Mouse (Mus musculus) hindbrain, embryonic 12.5 days (tissue): Measurements from ENCODE around the gene Tomm20. TPM values are rescaled to one million over a fixed set of nuclear protein-coding genes. Genes with fewer than 3 reads are reported as not detected.

Experiments
- ATAC-seq: fragments of 200-750 bp; cut with Nextera tagmentation; 2 replicates; pipeline ENCODE4 v1.8.0; 2017; ENCODE audit warnings: moderate TSS enrichment; ENCODE audit not compliant: low FRiP score
- H3K27ac ChIP-seq: fragments of 300-500 bp; sonication (generic); 2 replicates; pipeline ENCODE4 v1.5.1; 2016; ENCODE audit warnings: mild to moderate bottlenecking
- H3K27me3 ChIP-seq: fragments of 300-500 bp; sonication (generic); 2 replicates; pipeline ENCODE4 v1.6.1; 2016; ENCODE audit warnings: mild to moderate bottlenecking
- H3K36me3 ChIP-seq: fragments of 300-500 bp; sonication (generic); 2 replicates; pipeline ENCODE4 v1.6.1; 2016; ENCODE audit warnings: mild to moderate bottlenecking
- H3K4me1 ChIP-seq: fragments of 300-500 bp; sonication (generic); 2 replicates; pipeline ENCODE4 v1.6.1; 2016
- H3K4me2 ChIP-seq: fragments of 300-500 bp; sonication (generic); replicated peaks from 2 replicates; pipeline ENCODE4 v1.6.1; 2016; ENCODE audit warnings: mild to moderate bottlenecking
- H3K4me3 ChIP-seq: fragments of 300-500 bp; sonication (generic); 2 replicates; pipeline ENCODE4 v1.5.1; 2016; ENCODE audit warnings: mild to moderate bottlenecking
- H3K9ac ChIP-seq: fragments of 300-500 bp; sonication (generic); 2 replicates; pipeline ENCODE4 v1.6.1; 2016; ENCODE audit warnings: mild to moderate bottlenecking, moderate library complexity
- H3K9me3 ChIP-seq: fragments of 300-500 bp; sonication (generic); replicated peaks from 2 replicates; pipeline ENCODE4 v1.6.1; 2016; ENCODE audit warnings: mild to moderate bottlenecking
- WGBS: fragments of 180-500 bp; shearing (Covaris S2); methylation state at CpG from one replicate; pipeline ENCODE4 v1.1.7; 2016; 5-methylcytosine and 5-hydroxymethylcytosine counted together
- polyA plus RNA-seq: library from polyadenylated mRNA; unstranded; fragments of >200 nt; fragmentation: Nextera tagmentation; extraction: Ambion mirVana; gene quantifications from 2 replicates; pipeline ENCODE4 v1.2.1, GENCODE M21; 2016

Gene Tomm20
- polyA plus RNA-seq, 1 experiment from 2014 or later = 181 TPM

DNA sequence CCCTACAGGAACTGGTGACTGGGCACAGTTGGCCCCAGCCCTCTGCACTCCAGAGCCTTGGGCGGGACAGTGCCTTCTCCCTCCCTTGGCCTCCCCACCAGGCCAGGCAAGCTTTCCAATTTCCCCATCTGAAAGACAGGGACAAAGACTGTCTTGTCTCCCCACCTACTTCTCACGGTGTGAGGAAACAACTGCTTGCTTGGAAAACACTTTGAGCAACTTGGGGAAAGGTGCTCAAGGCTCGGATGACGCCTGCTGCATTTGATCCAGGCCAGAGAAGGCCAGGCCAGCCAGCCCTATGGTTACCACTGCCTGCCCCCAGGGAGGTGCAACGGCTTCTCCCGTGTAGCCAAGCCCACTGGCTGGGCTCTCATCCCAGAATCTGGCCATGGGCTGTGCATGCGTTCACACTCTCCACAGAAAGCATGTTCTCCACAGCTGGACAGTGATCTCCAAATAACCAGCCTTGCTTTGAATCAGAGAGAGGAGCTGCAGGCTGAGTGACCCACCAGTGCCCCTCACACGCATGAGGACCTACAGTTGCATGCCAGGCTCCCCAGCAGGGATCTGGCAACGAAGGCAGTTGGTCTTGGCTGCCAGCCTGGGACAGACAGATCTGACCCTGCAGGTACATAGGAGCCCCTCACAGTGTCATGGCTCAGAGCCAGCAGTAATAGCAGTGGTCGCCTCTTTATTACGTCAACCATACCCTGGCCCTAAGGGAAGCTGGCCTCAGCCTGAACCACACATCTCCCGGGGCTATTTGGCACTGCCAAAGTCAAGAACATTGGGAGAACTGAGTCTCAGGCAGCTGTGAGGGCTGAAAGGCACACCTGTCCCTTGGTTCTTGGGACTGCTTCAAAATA is 32.2 kb downstream of the Tomm20 start:
- ATAC-seq = no peak
- H3K9ac ChIP-seq = peak overlapping the region; percentile 13; the same call in 1 of the 2 replicates
- H3K36me3 ChIP-seq = no peaks in the 10 kb centered on the region
- peaks cover 21% of the 10 kb centered on the region for H3K4me1 ChIP-seq
- no peak overlapping the region for H3K4me2 ChIP-seq
- H3K4me3 ChIP-seq = no peak overlapping the region
- 58% methylated on average over 12 of the region's 12 CpGs for WGBS
- no peaks in the 10 kb centered on the region for H3K9me3 ChIP-seq
- peak overlapping the region; percentile 35; the same call in 1 of the 2 replicates for H3K27ac ChIP-seq
- no peaks in the 10 kb centered on the region for H3K27me3 ChIP-seq

DNA sequence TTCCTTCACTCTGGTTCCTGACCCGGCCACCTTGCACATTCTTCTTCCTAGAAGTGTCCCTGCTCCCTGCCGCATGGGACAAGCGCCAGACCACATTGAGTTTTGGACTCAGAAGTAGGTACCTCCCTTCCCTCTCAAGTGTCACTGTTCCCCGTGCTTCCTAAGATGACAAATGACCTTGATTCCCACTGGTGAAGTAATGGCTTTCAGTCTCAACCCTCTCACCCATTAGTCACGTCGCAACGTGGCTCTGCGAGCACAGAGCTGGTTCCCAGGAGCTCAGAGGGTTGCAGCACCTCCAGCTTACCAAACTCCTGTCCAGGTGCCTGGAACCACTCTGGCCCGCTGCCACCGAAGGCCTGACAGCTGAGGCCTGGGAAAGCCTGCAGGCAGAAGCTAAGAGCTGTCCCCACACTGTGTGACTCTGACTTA is 36.3 kb downstream of the Tomm20 start:
- Histone ChIP-seq H3K36me3 (no peaks in the 10 kb centered on the region), H3K9me3 (no peaks in the 10 kb centered on the region), H3K4me1 (peaks cover 12% of the 10 kb centered on the region), H3K4me2 (no peak overlapping the region), H3K27me3 (no peaks in the 10 kb centered on the region), H3K4me3 (no peak overlapping the region), H3K9ac (no peak overlapping the region), H3K27ac (no peak overlapping the region)
- WGBS = 74% methylated on average over 10 of the region's 10 CpGs
- no peak for ATAC-seq

- H3K4me3 ChIP-seq = no peak overlapping the region
- WGBS = 76% methylated on average over 6 of the region's 6 CpGs
Measured at GRCm38 (mm10) chr8:126908805-126909204, 36.8 kb downstream of the Tomm20 start.

DNA sequence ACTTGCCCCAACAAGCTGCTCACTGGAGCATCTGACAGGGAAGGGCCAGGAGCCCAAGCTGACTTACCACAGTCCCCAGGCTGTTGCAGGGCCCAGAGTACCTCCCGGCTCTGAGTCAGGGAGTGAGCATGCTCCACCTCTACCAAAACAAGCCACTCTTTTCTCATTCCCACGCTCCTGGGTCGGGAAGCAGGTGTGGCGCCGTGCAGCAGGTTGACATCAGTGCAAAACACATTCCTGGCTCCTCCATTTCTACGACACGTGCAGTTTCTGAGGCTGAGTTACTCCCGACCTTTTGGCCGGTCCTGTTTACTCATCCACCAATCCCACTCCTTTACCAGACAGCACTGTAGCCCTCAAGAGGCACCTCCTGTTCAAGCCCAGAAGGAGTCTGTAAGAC is 37.7 kb downstream of the Tomm20 start:
- 80% methylated on average over 9 of the region's 9 CpGs for WGBS
- no peak overlapping the region for H3K4me2 ChIP-seq
- H3K27ac ChIP-seq = no peak overlapping the region
- peaks cover under 1% of the 10 kb centered on the region; the same call in 1 of the 2 replicates for H3K4me1 ChIP-seq
- ATAC-seq = no peak
- H3K4me3 ChIP-seq = no peak overlapping the region
- H3K27me3 ChIP-seq = no peaks in the 10 kb centered on the region
- no peaks in the 10 kb centered on the region for H3K9me3 ChIP-seq
- no peaks in the 10 kb centered on the region for H3K36me3 ChIP-seq
- H3K9ac ChIP-seq = no peak overlapping the region

More at GRCm38 (mm10) chr8:126908805-126909204, 36.8 kb downstream of the Tomm20 start:
- ATAC-seq = no peak
- H3K9ac ChIP-seq = no peak overlapping the region
- H3K4me2 ChIP-seq = no peak overlapping the region
- H3K27ac ChIP-seq = no peak overlapping the region
- H3K9me3 ChIP-seq = no peaks in the 10 kb centered on the region
- H3K36me3 ChIP-seq = no peaks in the 10 kb centered on the region
- peaks cover 9% of the 10 kb centered on the region for H3K4me1 ChIP-seq
- H3K27me3 ChIP-seq = no peaks in the 10 kb centered on the region

DNA sequence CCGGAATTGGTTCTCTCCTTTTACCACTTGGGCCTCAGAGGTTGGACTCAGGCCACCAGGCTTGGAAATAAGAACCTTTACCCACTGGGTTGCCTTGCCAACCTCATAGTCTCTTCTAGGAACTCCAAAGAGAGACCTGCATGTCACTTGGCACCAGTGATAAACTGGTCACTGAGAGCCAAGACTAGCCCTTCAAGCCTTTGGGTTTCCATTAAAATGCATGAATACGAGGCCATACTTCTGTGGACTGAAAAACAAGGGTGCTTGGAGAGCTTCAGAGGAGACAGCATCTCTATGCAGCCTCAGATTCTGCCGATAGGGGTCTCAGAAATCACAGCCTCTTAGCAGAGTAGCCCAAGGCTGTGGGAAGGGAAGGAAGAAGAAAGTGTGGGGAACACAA is 38.3 kb downstream of the Tomm20 start:
- Histone ChIP-seq H3K36me3 (no peaks in the 10 kb centered on the region), H3K9ac (no peak overlapping the region), H3K4me2 (no peak overlapping the region), H3K4me1 (no peaks in the 10 kb centered on the region), H3K27me3 (no peaks in the 10 kb centered on the region), H3K9me3 (no peaks in the 10 kb centered on the region), H3K27ac (no peak overlapping the region), H3K4me3 (no peak overlapping the region)
- ATAC-seq = no peak
- 81% methylated on average over 3 of the region's 3 CpGs for WGBS

DNA sequence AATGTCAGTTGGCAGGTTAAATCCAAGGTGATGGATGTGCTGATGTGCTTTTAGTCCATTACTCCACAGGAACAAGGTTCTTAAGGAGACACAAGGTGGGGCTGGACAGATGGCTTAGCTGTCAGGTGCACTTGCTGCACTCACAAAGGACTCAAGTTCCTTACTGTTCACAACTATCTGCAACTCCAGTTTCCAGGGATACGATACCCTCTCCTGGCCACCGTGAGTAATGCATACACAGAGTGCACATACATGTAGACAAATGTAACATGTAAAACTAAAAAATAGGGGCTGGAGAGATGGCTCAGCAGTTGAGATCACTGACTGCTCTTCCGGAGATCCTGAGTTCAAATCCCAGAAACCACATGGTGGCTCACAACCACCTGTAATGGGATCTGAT is 40.3 kb downstream of the Tomm20 start:
- H3K36me3 ChIP-seq = no peaks in the 10 kb centered on the region
- WGBS = 87% methylated on average over 3 of the region's 3 CpGs
- H3K4me2 ChIP-seq = no peak overlapping the region

GRCm38 (mm10) chr8:126903927-126904326 is 41.7 kb downstream of the Tomm20 start:
- Histone ChIP-seq H3K27me3 (no peaks in the 10 kb centered on the region), H3K9ac (no peak overlapping the region), H3K27ac (no peak overlapping the region), H3K36me3 (no peaks in the 10 kb centered on the region), H3K4me1 (no peaks in the 10 kb centered on the region), H3K9me3 (no peaks in the 10 kb centered on the region), H3K4me3 (no peak overlapping the region), H3K4me2 (no peak overlapping the region)
- no peak for ATAC-seq
- 90% methylated on average over 9 of the region's 9 CpGs for WGBS

More for the DNA sequence above, 40.3 kb downstream of the Tomm20 start:
- H3K27me3 ChIP-seq = no peaks in the 10 kb centered on the region
- no peak overlapping the region for H3K9ac ChIP-seq
- no peaks in the 10 kb centered on the region for H3K4me1 ChIP-seq
- H3K9me3 ChIP-seq = no peaks in the 10 kb centered on the region
- H3K4me3 ChIP-seq = no peak overlapping the region
- ATAC-seq = no peak
- H3K27ac ChIP-seq = no peak overlapping the region

- Histone ChIP-seq H3K4me3 (no peak overlapping the region), H3K4me1 (no peaks in the 10 kb centered on the region), H3K9me3 (no peaks in the 10 kb centered on the region), H3K4me2 (no peak overlapping the region), H3K27ac (no peak overlapping the region), H3K9ac (no peak overlapping the region), H3K36me3 (no peaks in the 10 kb centered on the region), H3K27me3 (no peaks in the 10 kb centered on the region)
- no peak for ATAC-seq
- WGBS = 70% methylated on average over 9 of the region's 9 CpGs
Measured at GRCm38 (mm10) chr8:126903224-126903895, 42.3 kb downstream of the Tomm20 start.

DNA sequence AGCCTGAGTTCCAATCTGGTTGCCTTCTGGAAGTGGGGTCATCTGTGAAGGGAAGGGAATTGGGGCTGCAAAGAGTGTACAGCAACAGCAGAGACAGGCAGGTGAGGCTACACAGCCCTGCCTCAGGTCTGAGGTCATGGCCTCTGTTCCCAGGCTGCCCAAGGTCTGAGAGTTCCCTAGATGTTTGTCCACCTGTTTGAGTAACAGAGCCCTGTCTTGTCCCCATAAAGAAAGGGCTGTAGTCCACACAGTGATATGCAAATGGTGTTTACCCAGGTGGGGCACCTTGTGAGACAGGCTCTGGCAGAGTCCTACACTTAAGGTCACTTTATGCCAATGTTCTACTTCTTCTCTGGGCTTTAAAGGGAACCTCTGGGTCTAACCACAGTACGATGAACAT is 44.0 kb downstream of the Tomm20 start:
- H3K9ac ChIP-seq = no peak overlapping the region
- 89% methylated on average over 1 of the region's 1 CpGs for WGBS
- no peak for ATAC-seq
- no peaks in the 10 kb centered on the region for H3K36me3 ChIP-seq
- H3K27ac ChIP-seq = no peak overlapping the region
- H3K4me1 ChIP-seq = no peaks in the 10 kb centered on the region
- H3K4me2 ChIP-seq = no peak overlapping the region
- no peaks in the 10 kb centered on the region for H3K9me3 ChIP-seq
- H3K4me3 ChIP-seq = no peak overlapping the region
- H3K27me3 ChIP-seq = no peaks in the 10 kb centered on the region

DNA sequence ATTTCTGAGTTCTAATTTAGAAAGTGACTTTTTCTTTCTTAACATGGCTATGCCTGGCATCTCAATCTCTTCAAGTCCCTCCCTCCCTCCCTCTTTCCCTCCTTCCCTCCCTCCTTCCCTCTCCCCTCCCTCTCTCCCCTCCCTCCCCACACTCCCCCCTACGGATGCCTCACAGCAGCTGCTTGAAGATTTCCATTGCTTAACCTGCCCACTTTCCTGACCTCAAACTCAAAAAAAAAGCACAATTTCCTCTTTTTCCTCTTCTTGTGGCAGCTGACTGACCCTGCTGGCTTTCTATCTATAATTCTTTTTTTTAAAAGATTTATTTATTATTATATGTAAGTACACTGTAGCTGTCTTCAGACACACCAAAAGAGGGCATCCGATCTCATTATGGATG is 44.6 kb downstream of the Tomm20 start:
- 68% methylated on average over 2 of the region's 2 CpGs for WGBS
- H3K4me1 ChIP-seq = no peaks in the 10 kb centered on the region
- H3K4me2 ChIP-seq = no peak overlapping the region
- no peak overlapping the region for H3K27ac ChIP-seq
- ATAC-seq = no peak
- H3K27me3 ChIP-seq = no peaks in the 10 kb centered on the region
- no peaks in the 10 kb centered on the region for H3K9me3 ChIP-seq
- H3K9ac ChIP-seq = no peak overlapping the region
- no peak overlapping the region for H3K4me3 ChIP-seq
- no peaks in the 10 kb centered on the region for H3K36me3 ChIP-seq

GRCm38 (mm10) chr8:126895133-126895532 is 50.5 kb downstream of the Tomm20 start:
- H3K9ac ChIP-seq = no peak overlapping the region
- ATAC-seq = no peak
- H3K4me2 ChIP-seq = no peak overlapping the region
- H3K27ac ChIP-seq = no peak overlapping the region
- 58% methylated on average over 6 of the region's 6 CpGs for WGBS
- H3K36me3 ChIP-seq = no peaks in the 10 kb centered on the region
- no peaks in the 10 kb centered on the region for H3K9me3 ChIP-seq
- H3K27me3 ChIP-seq = no peaks in the 10 kb centered on the region
- no peaks in the 10 kb centered on the region for H3K4me1 ChIP-seq
- no peak overlapping the region for H3K4me3 ChIP-seq

GRCm38 (mm10) chr8:126887639-126888006 is 58.0 kb downstream of the Tomm20 start:
- Histone ChIP-seq H3K36me3 (no peaks in the 10 kb centered on the region), H3K9ac (no peak overlapping the region), H3K9me3 (no peaks in the 10 kb centered on the region), H3K4me3 (no peak overlapping the region), H3K4me1 (peaks cover 23% of the 10 kb centered on the region), H3K27ac (peak overlapping the region; percentile 62), H3K27me3 (no peaks in the 10 kb centered on the region), H3K4me2 (no peak overlapping the region)
- 63% methylated on average over 3 of the region's 3 CpGs for WGBS
- ATAC-seq = no peak; the same call in 1 of the 2 replicates
